Mouse (Mus musculus) MN1 (cell line): ENCODE measurements at regions not wholly inside any gene's neighbourhood (a gene's known extent, or its start where the extent isn't known, plus 50 kb on each side); places are given as distances from the start of the nearest gene placed in this dataset.
A peak's percentile ranks its signal among the peaks of the same experiment; 100 is the strongest.

Experiments used
- DNase-seq: peaks from one replicate; pipeline ENCODE4 v3.0.0-alpha.2; 2016; ENCODE audit warnings: low spot score

- peak; percentile 8 for DNase-seq
Measured at GRCm38 (mm10) chr14:71432364-71432763, 832.7 kb upstream of the Fam160b2 start.
